Mouse (Mus musculus) CD4-positive, CD25-positive, alpha-beta regulatory T cell (primary cell): ENCODE measurements around the gene Slc22a29. TPM values are rescaled to one million over a fixed set of nuclear protein-coding genes. Genes with fewer than 3 reads are reported as not detected.

Source experiments
- polyA plus RNA-seq: library from polyadenylated mRNA; unstranded; fragments of 100-300 nt; shearing (Covaris generic); gene quantifications from one replicate; pipeline ENCODE4 v1.2.1, GENCODE M21; 2017

Slc22a29 gene
- polyA plus RNA-seq = not detected

DNA sequence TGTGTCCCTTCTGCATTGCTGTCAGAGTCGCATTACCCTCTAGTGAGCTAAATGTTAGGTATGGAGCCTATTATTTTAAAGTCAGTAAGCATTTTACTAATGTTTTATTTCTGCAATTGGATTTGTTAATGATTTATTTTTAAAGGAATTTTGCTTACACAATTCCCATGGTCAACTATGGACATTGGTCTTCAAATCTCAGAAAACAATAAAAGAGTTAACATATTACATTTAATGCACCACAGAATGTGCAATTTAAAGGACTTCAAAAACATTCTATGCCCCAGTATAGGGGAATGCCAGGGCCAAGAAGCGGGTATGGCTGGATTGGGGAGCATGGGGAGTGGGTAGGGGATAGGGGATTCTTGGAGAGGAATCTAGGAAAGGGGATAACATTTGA is at the start of gene Slc22a29:
Gene Slc22a29, minus strand, starts transcription at position 101 of the 400 bp plus-strand sequence.

DNA sequence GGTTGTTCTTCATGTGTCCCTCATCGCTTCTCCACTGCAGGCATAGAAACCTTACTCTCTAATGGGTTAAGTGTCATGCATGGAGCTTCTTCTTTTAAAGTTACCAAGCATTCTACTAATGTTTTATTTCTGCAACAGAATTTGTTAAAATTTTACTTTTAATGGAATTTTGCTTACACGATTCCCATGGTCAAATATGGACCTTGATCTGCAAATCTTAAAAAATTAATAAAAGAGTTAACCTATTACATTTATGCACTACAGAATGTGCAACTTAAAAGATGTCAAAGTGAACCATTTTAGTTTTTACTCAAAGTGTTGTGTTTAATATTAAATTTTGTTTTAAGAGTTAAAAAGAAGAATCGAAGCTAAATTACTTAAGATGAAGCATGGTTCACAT is 86.8 kb downstream of the Slc22a29 start, which contains the start of gene Slc22a28:
Gene Slc22a28, minus strand, starts transcription at position 102 of the 400 bp plus-strand sequence.

Other genes with a start within 250 kb of the Slc22a29 start
- not detected for gene Slc22a28, start 86.9 kb downstream of the Slc22a29 start, polyA plus RNA-seq
- not detected for gene Slc22a30, start 186.2 kb upstream of the Slc22a29 start, polyA plus RNA-seq